Mouse (Mus musculus): ENCODE results near the gene Nol11. TPM values are rescaled to one million over a fixed set of nuclear protein-coding genes. Genes with fewer than 3 reads are reported as not detected.

Nol11 gene
- total RNA-seq, 1 experiment from 2014 or later: 55.5 TPM

DNA sequence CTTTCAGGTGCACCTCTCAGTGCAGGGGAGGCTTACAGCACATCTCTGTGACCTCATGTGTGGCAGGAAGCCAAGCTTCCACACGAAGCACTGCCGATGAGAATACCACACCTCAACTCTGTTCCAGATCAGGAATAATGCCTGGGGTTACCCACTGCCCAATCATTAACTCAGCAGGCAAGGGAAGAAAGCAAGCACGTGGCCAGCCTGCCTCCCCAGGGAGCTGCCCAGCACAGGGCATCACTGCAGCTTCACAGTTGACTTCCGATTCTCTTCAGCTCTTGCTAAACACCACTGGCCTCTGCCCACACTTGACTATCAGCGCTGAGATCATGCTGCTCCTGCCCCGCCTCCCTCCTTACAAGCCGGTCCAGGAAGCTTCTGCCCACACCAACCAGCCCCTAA, 64.9 kb downstream of the Nol11 start:
- peak; percentile 99 for ATAC-seq (replicated peaks; ENCODE audit: low read depth, poor library complexity, severe bottlenecking)

DNA sequence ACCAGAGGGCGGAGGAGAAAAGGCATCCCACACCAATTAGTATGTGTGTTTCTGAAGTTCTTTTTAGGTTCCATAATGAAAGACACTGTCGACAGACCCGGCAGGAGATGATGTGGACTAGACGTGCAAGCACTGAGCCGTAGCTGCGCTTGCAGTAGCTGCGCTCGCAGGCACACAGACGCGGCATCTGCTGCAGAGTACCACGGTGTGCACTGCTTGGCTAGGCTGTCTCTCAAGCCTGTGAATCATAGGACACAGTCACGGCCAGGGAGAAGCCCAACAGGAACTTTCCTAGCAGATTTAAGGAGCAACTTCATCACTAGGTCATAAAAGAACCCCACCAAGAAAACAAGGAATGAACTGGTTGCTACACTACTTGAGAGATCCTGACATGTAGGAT, 71.4 kb downstream of the Nol11 start:
- ATAC-seq (replicated peaks; ENCODE audit: low read depth, poor library complexity, severe bottlenecking): no peak

Other genes with a start within 250 kb of the Nol11 start
- 199 and 201 TPM in 2 replicates for gene Kpna2, start 189.8 kb downstream of the Nol11 start, total RNA-seq (2017)
- 2.1 TPM in 1 of 2 replicates, not detected in the other for gene 1810010H24Rik, start 163.7 kb downstream of the Nol11 start, total RNA-seq (2017)
- 58.5 and 82.2 TPM in 2 replicates for gene Bptf, start 57.3 kb downstream of the Nol11 start, total RNA-seq (2017)